Mouse (Mus musculus) G1E (cell line): Measurements from ENCODE around the gene Thyn1.

Experiments
- CTCF ChIP-seq: IDR thresholded peaks from 2 replicates; pipeline ENCODE4 v1.5.1; 2012; ENCODE audit warnings: low read depth, low read length, inconsistent platforms, mixed read lengths
- GATA1 ChIP-seq: IDR thresholded peaks from 2 replicates; pipeline ENCODE4 v1.6.1; 2012; ENCODE audit warnings: borderline replicate concordance, low read length, inconsistent platforms, mixed read lengths
- GATA2 ChIP-seq: IDR thresholded peaks from 2 replicates; pipeline ENCODE4 v1.6.1; 2012; ENCODE audit warnings: low read depth, low read length, inconsistent platforms, borderline replicate concordance
- POLR2AphosphoS5 ChIP-seq: IDR thresholded peaks from 2 replicates; pipeline ENCODE4 v1.6.1; 2012; ENCODE audit warnings: low read depth, low read length, inconsistent platforms; ENCODE audit not compliant: insufficient replicate concordance
- TAL1 ChIP-seq: conservative IDR thresholded peaks from 2 replicates; pipeline ENCODE4 v1.6.1; 2012; ENCODE audit warnings: low read depth, low read length, inconsistent platforms, mixed read lengths

- TF ChIP-seq TAL1 (no peak), CTCF (no peak), POLR2AphosphoS5 (no peak), GATA1 (no peak), GATA2 (no peak)
These were observed 9.7 kb downstream of the Thyn1 start for GRCm38 (mm10) chr9:27009231-27009630.
